Mouse (Mus musculus): ENCODE results near the gene Camk1d.

GRCm38 (mm10) chr2:5725028-5725701 lies 10.8 kb upstream of the Camk1d start:
- no peak for TF ChIP-seq CTCF (IDR thresholded peaks at IDR 0.05; ENCODE audit: low read depth, low read length)
- no peak for TF ChIP-seq TAL1 (conservative IDR thresholded peaks at IDR 0.05; ENCODE audit: low read depth, low read length)
